Mouse (Mus musculus): Measurements from ENCODE around the gene Aco1.
A peak's percentile ranks its signal among the peaks of the same experiment; 100 is the strongest.

DNA sequence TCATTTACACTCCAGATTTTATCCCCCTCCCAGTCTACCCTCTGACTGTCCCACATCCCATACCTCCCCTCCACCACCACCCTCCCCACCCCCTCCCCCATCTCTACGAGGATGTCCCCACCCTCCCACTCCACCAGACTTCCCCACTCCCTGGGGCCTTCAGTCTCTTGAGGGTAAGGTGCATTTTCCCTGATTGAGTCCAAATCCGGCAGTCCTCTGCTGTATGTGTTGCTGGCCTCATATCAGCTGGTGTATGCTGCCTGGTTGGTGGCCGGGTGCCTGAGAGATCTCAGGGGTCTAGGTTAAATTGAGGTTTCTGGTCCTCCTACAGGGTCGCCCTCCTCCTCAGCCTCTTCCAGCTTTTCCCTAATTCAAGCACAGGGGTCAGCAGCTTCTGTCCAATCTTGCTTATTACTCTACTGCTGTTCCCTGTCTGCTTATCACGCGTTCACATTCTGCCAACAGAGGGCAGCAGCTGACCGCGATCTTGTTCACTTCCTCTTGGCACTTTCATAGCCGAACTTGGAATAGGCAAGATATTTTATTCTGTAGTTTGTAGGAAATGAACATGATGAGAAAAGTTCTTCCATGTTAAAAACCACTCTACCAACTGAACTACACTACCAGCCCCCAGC, 8.3 kb upstream of the Aco1 start:
- TF ChIP-seq POLR2A (IDR thresholded peaks at IDR 0.05; ENCODE audit: control insufficient read depth, low read depth, low read length) (no peak), CTCF (IDR thresholded peaks at IDR 0.05; ENCODE audit: control insufficient read depth, insufficient read depth, insufficient replicate concordance, low read depth, low read length) (peak; percentile 76; the same call in 1 of the 2 replicates)

Measured in testis, adult 2 months (tissue).